Mouse (Mus musculus): Measurements from ENCODE around the gene Fam168a. TPM values are rescaled to one million over a fixed set of nuclear protein-coding genes. Genes with fewer than 3 reads are reported as not detected.
"Not testable (repeated sequence)": the region's sequence is repeated elsewhere in the genome, so short reads cannot be mapped to it uniquely, and the experiment has no call there.

Gene Fam168a
- polyA plus RNA-seq, 2 experiments from 2014 or later = 17.3 to 18.0 TPM

- peak; percentile 7 for ATAC-seq
Observed at GRCm38 (mm10) chr7:100706883-100707480, 547 bp downstream of the Fam168a start.

- no peak for ATAC-seq
Observed at GRCm38 (mm10) chr7:100718741-100719140, 12.3 kb downstream of the Fam168a start.

- no peak for ATAC-seq
Observed at GRCm38 (mm10) chr7:100722268-100722667, 15.8 kb downstream of the Fam168a start.

GRCm38 (mm10) chr7:100723453-100724294 lies 17.2 kb downstream of the Fam168a start:
- ATAC-seq = no peak

- no peak for ATAC-seq
Observed at GRCm38 (mm10) chr7:100727538-100728085, 21.2 kb downstream of the Fam168a start.

- no peak for ATAC-seq
Observed at GRCm38 (mm10) chr7:100729778-100730177, 23.3 kb downstream of the Fam168a start.

GRCm38 (mm10) chr7:100732341-100733050 lies 26.1 kb downstream of the Fam168a start:
- ATAC-seq = no peak

GRCm38 (mm10) chr7:100733051-100733813 lies 26.8 kb downstream of the Fam168a start:
- peak; percentile 28 for ATAC-seq

- no peak for ATAC-seq
Observed at GRCm38 (mm10) chr7:100734201-100734600, 27.8 kb downstream of the Fam168a start.

GRCm38 (mm10) chr7:100734905-100735304 lies 28.5 kb downstream of the Fam168a start:
- not testable (repeated sequence) for ATAC-seq

GRCm38 (mm10) chr7:100736131-100736530 lies 29.7 kb downstream of the Fam168a start:
- ATAC-seq = no peak

GRCm38 (mm10) chr7:100744372-100744771 lies 37.9 kb downstream of the Fam168a start:
- ATAC-seq = no peak

- no peak for ATAC-seq
Observed at GRCm38 (mm10) chr7:100750101-100750500, 43.7 kb downstream of the Fam168a start.

- no peak for ATAC-seq
Observed at GRCm38 (mm10) chr7:100758718-100759117, 52.3 kb downstream of the Fam168a start.

- no peak for ATAC-seq
Observed at GRCm38 (mm10) chr7:100762726-100763125, 56.3 kb downstream of the Fam168a start.

- no peak for ATAC-seq
Observed at GRCm38 (mm10) chr7:100767568-100767967, 61.1 kb downstream of the Fam168a start.

GRCm38 (mm10) chr7:100768009-100768408 lies 61.6 kb downstream of the Fam168a start:
- ATAC-seq = no peak

- no peak for ATAC-seq
Observed at GRCm38 (mm10) chr7:100769534-100770083, 63.2 kb downstream of the Fam168a start.

- no peak for ATAC-seq
Observed at GRCm38 (mm10) chr7:100770669-100771341, 64.4 kb downstream of the Fam168a start.

GRCm38 (mm10) chr7:100774189-100774588 lies 67.8 kb downstream of the Fam168a start:
- no peak for ATAC-seq

GRCm38 (mm10) chr7:100775810-100776209 lies 69.4 kb downstream of the Fam168a start:
- no peak for ATAC-seq

Measured in activated CD4-positive, CD25-positive, alpha-beta regulatory T cell, adult 4 months (primary cell).